Mouse (Mus musculus): ENCODE results near the gene Olfr547.

DNA sequence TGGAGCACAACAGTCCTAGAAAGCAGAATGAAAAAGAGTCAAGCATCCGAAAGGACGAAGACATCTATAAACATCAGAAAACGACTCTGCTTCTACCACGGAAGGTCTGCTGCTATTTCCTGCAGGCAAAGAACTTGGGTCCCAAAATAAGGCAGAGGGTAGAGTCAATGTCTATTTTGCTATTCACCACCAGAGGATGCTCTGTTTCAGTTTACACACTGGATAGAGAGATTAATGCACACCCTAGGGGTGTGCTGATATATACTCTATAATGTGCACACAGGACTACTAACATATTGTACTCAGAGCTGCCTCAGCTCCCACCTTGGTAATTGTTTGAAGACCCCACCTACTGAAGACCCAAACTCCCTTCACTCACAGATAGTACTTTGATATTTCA, 31.7 kb downstream of the Olfr547 start:
- TF ChIP-seq CTCF (IDR thresholded peaks at IDR 0.05; ENCODE audit: low read depth) (peak; percentile 21; the same call in 1 of the 2 replicates), EP300 (optimal IDR thresholded peaks at IDR 0.05) (no peak)
